Comparison of ENCODE assay signal across 8 mouse cellular contexts in the genomic region with DNA sequence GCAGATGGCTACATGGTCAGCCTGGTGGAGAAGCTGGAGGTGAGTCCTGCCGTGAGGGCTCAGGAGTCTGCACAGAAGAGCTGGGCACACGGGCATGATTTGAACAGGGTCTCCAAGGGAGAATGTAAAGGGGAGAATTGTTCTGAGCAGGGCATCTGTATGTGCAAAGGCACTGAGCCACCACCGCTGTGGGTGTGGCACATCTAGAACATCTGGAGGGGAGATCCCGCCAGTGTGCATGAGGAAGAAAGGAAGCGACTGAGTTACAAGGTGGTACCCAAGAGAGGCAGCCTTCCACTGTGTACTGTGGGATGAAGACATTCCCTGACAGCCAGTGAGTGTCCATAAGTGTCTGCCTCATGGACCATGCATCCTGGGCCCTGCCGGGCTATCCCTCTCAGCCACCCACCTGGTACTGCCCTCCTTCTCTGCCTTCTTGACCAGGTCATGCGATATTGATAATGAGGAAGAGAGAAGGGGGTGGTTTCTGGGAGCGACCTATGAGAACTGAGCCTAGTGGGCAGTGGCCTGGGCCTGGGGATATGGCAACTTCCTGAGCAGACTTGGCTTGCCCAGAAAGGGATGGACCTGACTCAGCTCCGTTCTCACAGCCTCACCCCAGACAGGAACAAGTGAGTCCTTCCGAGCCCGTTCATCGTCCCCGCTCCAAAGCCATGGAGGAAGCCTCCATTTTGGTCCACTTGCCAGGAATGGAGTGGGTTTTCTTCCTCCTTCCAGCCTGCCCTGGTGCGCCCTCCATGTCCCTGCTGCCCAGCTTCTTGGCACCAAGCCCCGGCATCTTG.
DNase-seq lines count a peak whose midpoint lies in the region; ATAC-seq and TF ChIP-seq lines count a peak whose summit lies in the region.
"Had no signal": no experiment of that assay in that cellular context is flagged by ENCODE, and none has a peak within 500 bp of the region (broad histone marks: within the 10 kb centered on the region; RNA-seq: fewer than 3 reads in every experiment).

No protein-coding gene starts in this region.

- no peak for TF ChIP-seq CTCF in MEL (IDR thresholded peaks at IDR 0.05 in 2 of 3, conservative IDR thresholded peaks at IDR 0.05 in 1 of 3; ENCODE audit: control insufficient read depth in 1 of 3, insufficient read depth in 1 of 3, low read depth in 2 of 3, low read length in 3 of 3, poor library complexity in 1 of 3, severe bottlenecking in 1 of 3)

- no peaks in the 10 kb centered on the region for H3K79me2 ChIP-seq in MEL (ENCODE audit: control insufficient read depth, insufficient read depth, low read length, poor library complexity)

- no peaks in the 10 kb centered on the region for H3K27me3 ChIP-seq in MEL (ENCODE audit: control insufficient read depth in 1 of 2, insufficient read depth in 2 of 2, low read length in 2 of 2)
- H3K27me3 ChIP-seq in embryonic facial prominence, embryonic 13.5 days = peaks cover 9% of the 10 kb centered on the region; the same call in 1 of the 2 replicates

- peak overlapping the region; percentile 39 for H3K4me2 ChIP-seq in embryonic facial prominence, embryonic 13.5 days
- H3K4me2 ChIP-seq: midbrain, embryonic 13.5 days had no signal

- H3K4me3 ChIP-seq in MEL (ENCODE audit: control insufficient read depth in 1 of 2, insufficient read depth in 1 of 2, low read depth in 2 of 2, low read length in 2 of 2) = no peak overlapping the region
- H3K4me3 ChIP-seq in embryonic facial prominence, embryonic 13.5 days = no peak overlapping the region
- H3K4me3 ChIP-seq: midbrain, embryonic 13.5 days had no signal

- no peak overlapping the region for H3K9ac ChIP-seq in MEL (ENCODE audit: control insufficient read depth, low read depth, low read length, poor library complexity, severe bottlenecking)
- no peak overlapping the region for H3K9ac ChIP-seq in embryonic facial prominence, embryonic 13.5 days
- H3K9ac ChIP-seq: midbrain, embryonic 13.5 days had no signal

- intact Hi-C loops in left cerebral cortex, postnatal 14 days (cut with DNase I) = no loop called here

- peaks cover 0 to 9% of the 10 kb centered on the region in 2 experiments; a peak in 2 of 4 replicates for H3K36me3 ChIP-seq in MEL (ENCODE audit: control insufficient read depth in 1 of 2, insufficient read depth in 2 of 2, low read length in 2 of 2)
- H3K36me3 ChIP-seq in embryonic facial prominence, embryonic 13.5 days = no peaks in the 10 kb centered on the region
- H3K36me3 ChIP-seq: midbrain, embryonic 13.5 days had no signal

- H3K4me1 ChIP-seq in MEL (ENCODE audit: control insufficient read depth in 1 of 2, insufficient read depth in 2 of 2, low read length in 2 of 2) = peaks cover 0 to 23% of the 10 kb centered on the region in 2 experiments; a peak in 2 of 4 replicates
- H3K4me1 ChIP-seq in embryonic facial prominence, embryonic 13.5 days = peaks cover 38% of the 10 kb centered on the region

- H3K27ac ChIP-seq in MEL (ENCODE audit: control insufficient read depth, low read depth, low read length) = peak overlapping the region; percentile 60
- H3K27ac ChIP-seq in embryonic facial prominence, embryonic 13.5 days = peak overlapping the region; percentile 64; the same call in 1 of the 2 replicates
- H3K27ac ChIP-seq: midbrain, embryonic 13.5 days had no signal

- no peak for TF ChIP-seq EP300 in MEL (IDR thresholded peaks at IDR 0.05; ENCODE audit: low read depth in 1 of 2, low read length in 2 of 2)

- ATAC-seq in embryonic facial prominence, embryonic 13.5 days (ENCODE audit: insufficient number of reproducible peaks, insufficient read depth, low FRiP score, low TSS enrichment, low read depth) = no peak
- peak; percentile 14; the same call in 1 of the 2 replicates for ATAC-seq in monocyte, adult 5-6 weeks (replicated peaks; ENCODE audit: insufficient number of reproducible peaks, low FRiP score, low TSS enrichment, poor library complexity, severe bottlenecking)

- WGBS in embryonic facial prominence, embryonic 13.5 days = 74% methylated on average over 15 of the region's 15 CpGs

- TF ChIP-seq RAD21 in MEL (IDR thresholded peaks at IDR 0.05; ENCODE audit: low read depth, low read length) = no peak

- TF ChIP-seq POLR2A in MEL (IDR thresholded peaks at IDR 0.05; ENCODE audit: control insufficient read depth in 1 of 2, insufficient read depth in 1 of 2, low read depth in 1 of 2, low read length in 2 of 2, poor library complexity in 1 of 2) = no peak

- DNase-seq in left cerebral cortex, postnatal 14 days (ENCODE audit: low spot score in 2 of 2) = peak; percentile 37 to 40
- DNase-seq in left cerebral cortex, adult 18-20 months (ENCODE audit: low spot score in 2 of 2) = no peak
- peak; percentile 18 for DNase-seq in MEL (ENCODE audit: low read depth, low spot score)
- DNase-seq in adrenal gland, postnatal 4 days (ENCODE audit: low spot score in 2 of 2) = no peak
- no peak for DNase-seq in adrenal gland, postnatal 10 days

- H3K9me3 ChIP-seq in MEL (replicated peaks; ENCODE audit: insufficient read depth, low read length) = no peaks in the 10 kb centered on the region
- no peaks in the 10 kb centered on the region for H3K9me3 ChIP-seq in embryonic facial prominence, embryonic 13.5 days

TF ChIP-seq in MEL, 35 proteins besides CTCF, POLR2A, EP300 and RAD21:
- TF ChIP-seq GATA1 (IDR thresholded peaks at IDR 0.05; ENCODE audit: low read depth, low read length) (no peak), POLR2AphosphoS5 (IDR thresholded peaks at IDR 0.05; ENCODE audit: borderline replicate concordance, low read depth, low read length) (no peak), ZC3H11A (IDR thresholded peaks at IDR 0.05; ENCODE audit: low read depth, low read length) (no peak), MAZ (IDR thresholded peaks at IDR 0.05; ENCODE audit: low read depth, low read length) (no peak), MAX (IDR thresholded peaks at IDR 0.05; ENCODE audit: low read length) (no peak), MYC (IDR thresholded peaks at IDR 0.05; ENCODE audit: low read depth, low read length) (0 out of 2 replicates have a peak, but pooled peaks have one; percentile 7), MYB (IDR thresholded peaks at IDR 0.05; ENCODE audit: low read depth, low read length) (no peak), SMC3 (IDR thresholded peaks at IDR 0.05; ENCODE audit: low read depth, low read length) (no peak), USF1 (IDR thresholded peaks at IDR 0.05; ENCODE audit: low read depth, low read length) (no peak)

Comparison
In these comparisons a context has a peak if more than half of its experiments do, and no peak if none do; other contexts are left out.
1. DNase-seq: peak in left cerebral cortex, postnatal 14 days (2 of 2) and MEL (single experiment); none in left cerebral cortex, adult 18-20 months (0 of 2), adrenal gland, postnatal 4 days (0 of 2) and adrenal gland, postnatal 10 days (single experiment).